Mouse (Mus musculus): ENCODE measurements around the gene Syt1. TPM values are rescaled to one million over a fixed set of nuclear protein-coding genes. Genes with fewer than 3 reads are reported as not detected.

The Syt1 gene
- polyA plus RNA-seq, 1 experiment from 2014 or later = 4.5 TPM

DNA sequence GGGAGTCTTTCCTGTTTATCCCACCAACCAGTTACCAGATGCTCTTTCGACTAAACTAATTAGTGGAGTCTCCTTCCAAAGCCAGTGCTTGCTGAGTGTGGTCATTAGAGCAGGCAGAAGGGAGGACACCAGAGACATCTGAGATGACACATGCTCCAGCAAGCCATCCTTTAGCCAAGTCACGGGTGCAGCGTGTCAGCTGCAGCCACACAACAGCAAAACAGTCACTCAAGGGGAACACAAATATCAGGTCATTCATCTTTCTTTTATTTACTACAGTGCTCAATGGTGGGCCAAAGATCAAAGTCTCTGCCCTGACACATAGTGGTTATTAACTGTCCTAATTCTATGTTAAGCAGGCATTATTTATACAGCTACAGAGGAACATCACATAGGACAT is 80.5 kb downstream of the Syt1 start:
- no peak overlapping the region for H3K4me2 ChIP-seq (replicated peaks; ENCODE audit: low read depth)
- no peaks in the 10 kb centered on the region for H3K9me3 ChIP-seq (ENCODE audit: control insufficient read depth)
- TF ChIP-seq CTCF (IDR thresholded peaks at IDR 0.05; ENCODE audit: low read depth) = no peak
- no peak overlapping the region for H3K4me3 ChIP-seq (ENCODE audit: low read depth, low read length)
- no peak for ATAC-seq
- no peaks in the 10 kb centered on the region for H3K4me1 ChIP-seq (replicated peaks; ENCODE audit: control insufficient read depth, insufficient read depth, low read length)
- no peak overlapping the region for H3K9ac ChIP-seq (ENCODE audit: low read depth, low read length)
- no peak overlapping the region for H3K27ac ChIP-seq (ENCODE audit: low read depth, low read length)
- 62% methylated on average over 3 of the region's 3 CpGs for WGBS
- no peaks in the 10 kb centered on the region for H3K27me3 ChIP-seq (replicated peaks; ENCODE audit: control insufficient read depth, insufficient read depth, low read length)
- no peaks in the 10 kb centered on the region for H3K36me3 ChIP-seq (ENCODE audit: control insufficient read depth, insufficient read depth)

DNA sequence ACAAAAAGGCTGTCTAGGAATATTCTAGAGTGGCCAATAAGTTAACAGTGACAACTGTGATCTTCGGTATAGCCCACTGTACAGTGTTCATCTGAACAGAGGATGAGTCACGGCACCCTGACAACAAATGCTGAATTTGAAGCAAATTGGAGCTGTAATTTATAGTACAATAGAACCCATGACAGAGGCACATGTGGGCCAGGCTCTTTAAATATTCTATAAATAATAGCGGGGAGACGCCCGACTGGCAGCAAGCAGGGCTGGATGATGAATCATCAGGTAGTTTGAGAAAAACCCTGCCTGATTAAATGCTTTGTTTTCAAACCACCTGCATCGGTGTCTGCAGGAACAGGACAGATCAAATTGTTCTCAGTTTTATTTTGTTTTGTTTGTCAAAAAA is 81.1 kb downstream of the Syt1 start:
- WGBS = 71% methylated on average over 6 of the region's 6 CpGs

DNA sequence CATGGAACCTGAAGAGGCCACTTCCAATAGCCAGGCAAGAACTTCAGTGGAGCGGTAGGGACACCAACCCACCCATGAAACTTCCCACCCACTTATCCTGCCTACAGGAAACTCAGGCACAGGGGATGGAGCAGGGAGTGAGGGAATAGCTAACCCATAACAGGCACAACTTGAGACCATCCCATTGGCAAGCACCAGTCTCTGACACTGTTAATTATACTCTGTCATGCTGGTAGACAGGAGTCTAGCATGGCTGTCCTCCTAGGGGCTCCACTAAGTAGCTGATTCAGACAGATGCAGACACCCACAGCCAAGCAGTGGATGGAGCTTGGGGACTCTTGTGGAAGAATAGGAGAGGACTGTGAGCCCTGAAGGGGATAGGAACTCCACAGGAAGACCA is 105.5 kb downstream of the Syt1 start:
- TF ChIP-seq CTCF (IDR thresholded peaks at IDR 0.05; ENCODE audit: low read depth) = no peak
- no peak overlapping the region for H3K4me3 ChIP-seq (ENCODE audit: low read depth, low read length)
- H3K36me3 ChIP-seq (ENCODE audit: control insufficient read depth, insufficient read depth) = no peaks in the 10 kb centered on the region
- no peaks in the 10 kb centered on the region for H3K4me1 ChIP-seq (replicated peaks; ENCODE audit: control insufficient read depth, insufficient read depth, low read length)
- H3K27me3 ChIP-seq (replicated peaks; ENCODE audit: control insufficient read depth, insufficient read depth, low read length) = no peaks in the 10 kb centered on the region
- H3K9me3 ChIP-seq (ENCODE audit: control insufficient read depth) = no peaks in the 10 kb centered on the region
- H3K27ac ChIP-seq (ENCODE audit: low read depth, low read length) = no peak overlapping the region
- no peak overlapping the region for H3K4me2 ChIP-seq (replicated peaks; ENCODE audit: low read depth)
- no peak overlapping the region for H3K9ac ChIP-seq (ENCODE audit: low read depth, low read length)
- WGBS = 100% methylated on average over 1 of the region's 1 CpGs
- no peak for ATAC-seq

More for the DNA sequence above, 81.1 kb downstream of the Syt1 start:
- Histone ChIP-seq H3K9me3 (ENCODE audit: control insufficient read depth) (no peaks in the 10 kb centered on the region), H3K4me2 (replicated peaks; ENCODE audit: low read depth) (no peak overlapping the region), H3K4me1 (replicated peaks; ENCODE audit: control insufficient read depth, insufficient read depth, low read length) (no peaks in the 10 kb centered on the region), H3K27ac (ENCODE audit: low read depth, low read length) (no peak overlapping the region), H3K9ac (ENCODE audit: low read depth, low read length) (no peak overlapping the region), H3K4me3 (ENCODE audit: low read depth, low read length) (no peak overlapping the region), H3K27me3 (replicated peaks; ENCODE audit: control insufficient read depth, insufficient read depth, low read length) (no peaks in the 10 kb centered on the region), H3K36me3 (ENCODE audit: control insufficient read depth, insufficient read depth) (no peaks in the 10 kb centered on the region)
- no peak for TF ChIP-seq CTCF (IDR thresholded peaks at IDR 0.05; ENCODE audit: low read depth)
- ATAC-seq = no peak

DNA sequence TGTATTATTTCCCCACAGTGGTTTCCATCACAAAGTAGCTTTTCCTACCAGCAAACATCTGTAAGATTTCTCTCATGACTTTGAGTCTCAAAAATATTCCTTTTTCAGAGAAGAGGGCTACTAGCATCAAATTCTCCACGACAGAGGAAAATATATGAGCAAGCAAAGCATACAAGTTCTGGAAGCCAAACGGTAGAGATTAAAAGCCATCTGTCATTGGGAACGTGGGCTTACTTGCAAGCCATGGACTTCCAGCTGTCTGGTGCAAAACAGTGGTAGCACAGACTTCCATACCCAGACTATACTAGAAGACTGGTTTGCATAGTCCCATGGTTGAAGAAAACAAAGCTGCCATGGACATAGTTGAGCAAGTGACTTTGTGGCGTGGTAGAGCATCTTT is 106.4 kb downstream of the Syt1 start:
- Histone ChIP-seq H3K27me3 (replicated peaks; ENCODE audit: control insufficient read depth, insufficient read depth, low read length) (no peaks in the 10 kb centered on the region), H3K4me1 (replicated peaks; ENCODE audit: control insufficient read depth, insufficient read depth, low read length) (no peaks in the 10 kb centered on the region), H3K4me3 (ENCODE audit: low read depth, low read length) (no peak overlapping the region), H3K9ac (ENCODE audit: low read depth, low read length) (no peak overlapping the region), H3K4me2 (replicated peaks; ENCODE audit: low read depth) (no peak overlapping the region), H3K9me3 (ENCODE audit: control insufficient read depth) (no peaks in the 10 kb centered on the region), H3K36me3 (ENCODE audit: control insufficient read depth, insufficient read depth) (no peaks in the 10 kb centered on the region), H3K27ac (ENCODE audit: low read depth, low read length) (no peak overlapping the region)
- ATAC-seq = no peak
- TF ChIP-seq CTCF (IDR thresholded peaks at IDR 0.05; ENCODE audit: low read depth) = no peak
- WGBS = 71% methylated on average over 4 of the region's 4 CpGs

DNA sequence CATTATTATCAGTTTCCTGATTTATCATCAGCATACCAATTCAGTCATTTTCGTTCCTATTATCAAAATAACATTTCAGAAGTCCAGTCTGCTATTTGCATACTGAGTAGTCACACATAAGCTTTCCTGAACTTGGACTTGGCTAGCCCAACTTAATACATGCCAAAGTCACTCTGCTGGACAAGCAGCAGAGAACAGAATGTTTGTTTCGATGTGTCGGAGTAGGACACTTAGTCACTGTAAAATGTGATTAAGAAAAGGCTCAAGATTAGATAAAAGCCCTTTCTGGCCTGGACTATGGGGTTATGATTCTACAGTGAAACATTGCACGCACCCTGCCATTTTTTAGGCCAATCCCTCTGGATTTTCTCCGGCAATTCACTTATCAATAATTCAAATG is 114.3 kb downstream of the Syt1 start:
- Histone ChIP-seq H3K9ac (ENCODE audit: low read depth, low read length) (no peak overlapping the region), H3K27ac (ENCODE audit: low read depth, low read length) (no peak overlapping the region), H3K27me3 (replicated peaks; ENCODE audit: control insufficient read depth, insufficient read depth, low read length) (no peaks in the 10 kb centered on the region), H3K4me1 (replicated peaks; ENCODE audit: control insufficient read depth, insufficient read depth, low read length) (no peaks in the 10 kb centered on the region), H3K4me3 (ENCODE audit: low read depth, low read length) (no peak overlapping the region), H3K36me3 (ENCODE audit: control insufficient read depth, insufficient read depth) (no peaks in the 10 kb centered on the region), H3K9me3 (ENCODE audit: control insufficient read depth) (no peaks in the 10 kb centered on the region), H3K4me2 (replicated peaks; ENCODE audit: low read depth) (no peak overlapping the region)
- WGBS = 84% methylated on average over 5 of the region's 5 CpGs
- no peak for ATAC-seq
- no peak for TF ChIP-seq CTCF (IDR thresholded peaks at IDR 0.05; ENCODE audit: low read depth)

DNA sequence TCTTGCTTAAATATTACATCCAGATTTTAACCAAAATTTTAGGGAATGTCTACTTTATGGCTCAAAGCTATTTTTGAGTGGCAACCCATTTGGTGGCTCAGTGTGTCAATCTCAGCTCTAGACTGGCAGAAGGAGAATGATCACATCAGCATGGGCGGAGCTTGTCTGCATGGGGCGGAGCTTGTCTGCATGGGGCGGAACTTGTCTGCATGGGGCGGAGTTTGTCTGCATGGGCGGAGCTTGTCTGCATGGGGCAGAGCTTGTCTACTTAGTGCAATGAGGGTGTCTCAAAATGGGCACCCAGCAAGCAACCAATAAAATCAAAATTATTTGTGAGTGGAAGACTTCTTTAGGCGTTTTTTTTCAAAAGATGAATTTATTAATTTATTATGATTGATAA is 117.5 kb downstream of the Syt1 start:
- Histone ChIP-seq H3K4me1 (replicated peaks; ENCODE audit: control insufficient read depth, insufficient read depth, low read length) (no peaks in the 10 kb centered on the region), H3K9ac (ENCODE audit: low read depth, low read length) (no peak overlapping the region), H3K36me3 (ENCODE audit: control insufficient read depth, insufficient read depth) (no peaks in the 10 kb centered on the region), H3K27me3 (replicated peaks; ENCODE audit: control insufficient read depth, insufficient read depth, low read length) (no peaks in the 10 kb centered on the region), H3K4me3 (ENCODE audit: low read depth, low read length) (no peak overlapping the region), H3K4me2 (replicated peaks; ENCODE audit: low read depth) (no peak overlapping the region), H3K9me3 (ENCODE audit: control insufficient read depth) (no peaks in the 10 kb centered on the region), H3K27ac (ENCODE audit: low read depth, low read length) (no peak overlapping the region)
- no peak for TF ChIP-seq CTCF (IDR thresholded peaks at IDR 0.05; ENCODE audit: low read depth)
- no peak for ATAC-seq
- 91% methylated on average over 6 of the region's 6 CpGs for WGBS

DNA sequence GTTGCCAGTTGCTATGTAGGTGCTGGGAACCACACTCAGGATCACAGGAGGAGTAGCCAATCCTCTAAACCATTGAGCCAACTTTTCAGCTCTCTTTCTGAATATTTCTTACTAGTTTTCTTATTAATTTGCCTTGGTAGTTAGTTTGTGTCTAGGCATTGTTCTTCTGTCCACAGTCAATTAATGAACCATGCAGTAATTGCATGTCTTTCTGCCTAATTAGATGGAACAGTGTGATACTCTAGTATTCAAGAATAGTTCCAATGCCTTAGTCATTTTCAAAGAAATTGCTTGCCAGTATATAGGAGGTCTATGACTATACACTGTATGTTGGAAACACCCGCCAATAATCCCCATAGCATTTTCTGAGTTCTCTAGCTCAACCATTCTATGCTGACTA is 118.3 kb downstream of the Syt1 start:
- 87% methylated on average over 1 of the region's 1 CpGs for WGBS

More for the DNA sequence above, 118.3 kb downstream of the Syt1 start:
- TF ChIP-seq CTCF (IDR thresholded peaks at IDR 0.05; ENCODE audit: low read depth) = no peak
- no peak overlapping the region for H3K27ac ChIP-seq (ENCODE audit: low read depth, low read length)
- H3K4me2 ChIP-seq (replicated peaks; ENCODE audit: low read depth) = no peak overlapping the region
- no peak overlapping the region for H3K9ac ChIP-seq (ENCODE audit: low read depth, low read length)
- no peak overlapping the region for H3K4me3 ChIP-seq (ENCODE audit: low read depth, low read length)
- no peaks in the 10 kb centered on the region for H3K4me1 ChIP-seq (replicated peaks; ENCODE audit: control insufficient read depth, insufficient read depth, low read length)
- H3K36me3 ChIP-seq (ENCODE audit: control insufficient read depth, insufficient read depth) = no peaks in the 10 kb centered on the region
- H3K27me3 ChIP-seq (replicated peaks; ENCODE audit: control insufficient read depth, insufficient read depth, low read length) = no peaks in the 10 kb centered on the region
- no peak for ATAC-seq
- no peaks in the 10 kb centered on the region for H3K9me3 ChIP-seq (ENCODE audit: control insufficient read depth)

Data from intestine, postnatal 0 days (tissue).